Mouse (Mus musculus): ENCODE results near the gene Gm3854. TPM values are rescaled to one million over a fixed set of nuclear protein-coding genes. Genes with fewer than 3 reads are reported as not detected.

The Gm3854 gene
- 0.71 TPM for polyA plus RNA-seq (2014; fragmentation: Illumina TruSeq; extraction: RNeasy Lipid Tissue Mini Kit (QIAGEN cat#74804); ENCODE audit: low read depth, low replicate concordance)

GRCm38 (mm10) chr7:6343501-6344071, at the start of gene Gm3854:
Gene Gm3854, plus strand, starts transcription at chr7:6343759.

GRCm38 (mm10) chr7:6331233-6331956, 12.2 kb upstream of the Gm3854 start, which contains the start of gene Zfp583:
Gene Zfp583, minus strand, starts transcription at chr7:6331285.

GRCm38 (mm10) chr7:6363047-6363488, 19.5 kb downstream of the Gm3854 start, which contains the start of gene Zfp78:
Gene Zfp78, plus strand, starts transcription at chr7:6363280.

GRCm38 (mm10) chr7:6383044-6383455, 39.5 kb downstream of the Gm3854 start, which contains the start of gene Zfp28:
Gene Zfp28, plus strand, starts transcription at chr7:6383295.

GRCm38 (mm10) chr7:6397996-6398975, 54.7 kb downstream of the Gm3854 start, which contains the start of gene Smim17:
Gene Smim17, plus strand, starts transcription at chr7:6398715.

Other genes with a start within 250 kb of the Gm3854 start
- 43.9 TPM for gene Zfp787, start 187.8 kb upstream of the Gm3854 start, polyA plus RNA-seq (2014; fragmentation: Illumina TruSeq; extraction: RNeasy Lipid Tissue Mini Kit (QIAGEN cat#74804); ENCODE audit: low read depth, low replicate concordance)
- 9.7 TPM for gene Zfp444, start 171.5 kb upstream of the Gm3854 start, polyA plus RNA-seq (2014; fragmentation: Illumina TruSeq; extraction: RNeasy Lipid Tissue Mini Kit (QIAGEN cat#74804); ENCODE audit: low read depth, low replicate concordance)
- gene Galp, start 146.7 kb upstream of the Gm3854 start, polyA plus RNA-seq (2014; fragmentation: Illumina TruSeq; extraction: RNeasy Lipid Tissue Mini Kit (QIAGEN cat#74804); ENCODE audit: low read depth, low replicate concordance), result not detected
- not detected for gene Zscan5b, start 121.5 kb upstream of the Gm3854 start, polyA plus RNA-seq (2014; fragmentation: Illumina TruSeq; extraction: RNeasy Lipid Tissue Mini Kit (QIAGEN cat#74804); ENCODE audit: low read depth, low replicate concordance)
- 1,688 TPM for gene Epp13, start 91.0 kb upstream of the Gm3854 start, polyA plus RNA-seq (2014; fragmentation: Illumina TruSeq; extraction: RNeasy Lipid Tissue Mini Kit (QIAGEN cat#74804); ENCODE audit: low read depth, low replicate concordance)
- 5.4 TPM for gene Zfp667, start 57.2 kb upstream of the Gm3854 start, polyA plus RNA-seq (2014; fragmentation: Illumina TruSeq; extraction: RNeasy Lipid Tissue Mini Kit (QIAGEN cat#74804); ENCODE audit: low read depth, low replicate concordance)
- gene Zfp583, start 12.5 kb upstream of the Gm3854 start, polyA plus RNA-seq (2014; fragmentation: Illumina TruSeq; extraction: RNeasy Lipid Tissue Mini Kit (QIAGEN cat#74804); ENCODE audit: low read depth, low replicate concordance), result 2.5 TPM
- gene Zfp78, start 19.5 kb downstream of the Gm3854 start, polyA plus RNA-seq (2014; fragmentation: Illumina TruSeq; extraction: RNeasy Lipid Tissue Mini Kit (QIAGEN cat#74804); ENCODE audit: low read depth, low replicate concordance), result 3.4 TPM
- 7.0 TPM for gene Zfp28, start 39.5 kb downstream of the Gm3854 start, polyA plus RNA-seq (2014; fragmentation: Illumina TruSeq; extraction: RNeasy Lipid Tissue Mini Kit (QIAGEN cat#74804); ENCODE audit: low read depth, low replicate concordance)
- not detected for gene Smim17, start 55.0 kb downstream of the Gm3854 start, polyA plus RNA-seq (2014; fragmentation: Illumina TruSeq; extraction: RNeasy Lipid Tissue Mini Kit (QIAGEN cat#74804); ENCODE audit: low read depth, low replicate concordance)
- 0.10 TPM for gene Gm20715, start 66.5 kb downstream of the Gm3854 start, polyA plus RNA-seq (2014; fragmentation: Illumina TruSeq; extraction: RNeasy Lipid Tissue Mini Kit (QIAGEN cat#74804); ENCODE audit: low read depth, low replicate concordance)
- not detected for gene Olfr1344, start 94.9 kb downstream of the Gm3854 start, polyA plus RNA-seq (2014; fragmentation: Illumina TruSeq; extraction: RNeasy Lipid Tissue Mini Kit (QIAGEN cat#74804); ENCODE audit: low read depth, low replicate concordance)
- not detected for gene Olfr1336, start 112.4 kb downstream of the Gm3854 start, polyA plus RNA-seq (2014; fragmentation: Illumina TruSeq; extraction: RNeasy Lipid Tissue Mini Kit (QIAGEN cat#74804); ENCODE audit: low read depth, low replicate concordance)
- not detected for gene Olfr1346, start 123.3 kb downstream of the Gm3854 start, polyA plus RNA-seq (2014; fragmentation: Illumina TruSeq; extraction: RNeasy Lipid Tissue Mini Kit (QIAGEN cat#74804); ENCODE audit: low read depth, low replicate concordance)
- gene Olfr5, start 143.2 kb downstream of the Gm3854 start, polyA plus RNA-seq (2014; fragmentation: Illumina TruSeq; extraction: RNeasy Lipid Tissue Mini Kit (QIAGEN cat#74804); ENCODE audit: low read depth, low replicate concordance), result not detected
- not detected for gene Olfr1347, start 156.0 kb downstream of the Gm3854 start, polyA plus RNA-seq (2014; fragmentation: Illumina TruSeq; extraction: RNeasy Lipid Tissue Mini Kit (QIAGEN cat#74804); ENCODE audit: low read depth, low replicate concordance)
- gene Olfr1348, start 165.0 kb downstream of the Gm3854 start, polyA plus RNA-seq (2014; fragmentation: Illumina TruSeq; extraction: RNeasy Lipid Tissue Mini Kit (QIAGEN cat#74804); ENCODE audit: low read depth, low replicate concordance), result not detected
- 0.14 TPM for gene Olfr1349, start 179.2 kb downstream of the Gm3854 start, polyA plus RNA-seq (2014; fragmentation: Illumina TruSeq; extraction: RNeasy Lipid Tissue Mini Kit (QIAGEN cat#74804); ENCODE audit: low read depth, low replicate concordance)
- not detected for gene Olfr1350, start 221.1 kb downstream of the Gm3854 start, polyA plus RNA-seq (2014; fragmentation: Illumina TruSeq; extraction: RNeasy Lipid Tissue Mini Kit (QIAGEN cat#74804); ENCODE audit: low read depth, low replicate concordance)